Mouse (Mus musculus) limb, embryonic 12.5 days (tissue): ENCODE data around the gene N4bp2l1. TPM values are rescaled to one million over a fixed set of nuclear protein-coding genes. Genes with fewer than 3 reads are reported as not detected.

Experiments
- ATAC-seq: fragments of 200-750 bp; cut with Nextera tagmentation; 2 replicates; pipeline ENCODE4 v1.8.0; 2017; ENCODE audit warnings: low read depth, moderate TSS enrichment; ENCODE audit not compliant: insufficient number of reproducible peaks, insufficient read depth, low FRiP score, low TSS enrichment
- H3K27ac ChIP-seq: fragments of 300-500 bp; sonication (generic); 2 replicates; pipeline ENCODE4 v1.5.1; 2016; ENCODE audit warnings: mild to moderate bottlenecking, moderate library complexity
- H3K27me3 ChIP-seq: fragments of 300-500 bp; sonication (generic); 2 replicates; pipeline ENCODE4 v1.6.1; 2016; ENCODE audit warnings: mild to moderate bottlenecking, moderate library complexity
- H3K36me3 ChIP-seq: fragments of 300-500 bp; sonication (generic); 2 replicates; pipeline ENCODE4 v1.6.1; 2016; ENCODE audit warnings: mild to moderate bottlenecking, moderate library complexity
- H3K4me1 ChIP-seq: fragments of 300-500 bp; sonication (generic); replicated peaks from 2 replicates; pipeline ENCODE4 v1.6.1; 2016
- H3K4me2 ChIP-seq: fragments of 300-500 bp; sonication (generic); 2 replicates; pipeline ENCODE4 v1.6.1; 2016; ENCODE audit warnings: mild to moderate bottlenecking, moderate library complexity
- H3K4me3 ChIP-seq: fragments of 300-500 bp; sonication (generic); replicated peaks from 2 replicates; pipeline ENCODE4 v1.5.1; 2016; ENCODE audit warnings: mild to moderate bottlenecking
- H3K9ac ChIP-seq: fragments of 300-500 bp; sonication (generic); replicated peaks from 2 replicates; pipeline ENCODE4 v1.6.1; 2016; ENCODE audit warnings: mild to moderate bottlenecking, moderate library complexity
- H3K9me3 ChIP-seq: fragments of 300-500 bp; sonication (generic); 2 replicates; pipeline ENCODE4 v1.6.1; 2016; ENCODE audit warnings: mild to moderate bottlenecking, moderate library complexity
- WGBS: fragments of 180-500 bp; shearing (Covaris S2); methylation state at CpG from one replicate; pipeline ENCODE4 v1.1.7; 2016; 5-methylcytosine and 5-hydroxymethylcytosine counted together
- polyA plus RNA-seq: library from polyadenylated mRNA; unstranded; fragments of >200 nt; fragmentation: Nextera tagmentation; extraction: Ambion mirVana; gene quantifications from 2 replicates; pipeline ENCODE4 v1.2.1, GENCODE M21; 2016

Gene N4bp2l1
- polyA plus RNA-seq, 1 experiment from 2014 or later, result 5.0 TPM

GRCm38 (mm10) chr5:150559519-150560103, 37.4 kb downstream of the N4bp2l1 start:
- Histone ChIP-seq H3K4me1 (no peaks in the 10 kb centered on the region), H3K9ac (no peak overlapping the region), H3K36me3 (peaks cover 79% of the 10 kb centered on the region), H3K4me2 (no peak overlapping the region), H3K4me3 (no peak overlapping the region), H3K27ac (no peak overlapping the region), H3K9me3 (no peaks in the 10 kb centered on the region), H3K27me3 (no peaks in the 10 kb centered on the region)
- 93% methylated on average over 6 of the region's 6 CpGs for WGBS
- ATAC-seq, result no peak

DNA sequence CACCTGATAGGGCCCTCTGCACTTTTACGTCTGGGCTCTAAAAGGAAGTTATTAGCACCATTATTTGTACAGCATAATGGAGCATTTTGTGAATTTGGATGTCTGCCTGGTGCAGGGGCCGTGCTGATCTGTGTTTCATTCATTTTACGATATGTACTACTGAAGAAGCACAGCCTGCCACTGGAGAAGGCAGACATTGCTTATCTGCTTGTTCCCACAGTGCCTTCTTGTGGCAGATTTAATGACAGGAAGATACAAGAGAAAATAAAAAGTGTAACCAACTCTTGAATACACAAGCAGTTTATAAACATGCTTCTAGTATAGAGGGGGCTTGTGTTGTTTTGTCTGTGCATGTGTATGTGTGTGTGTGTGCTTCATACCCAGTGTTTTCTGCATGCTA, 45.4 kb downstream of the N4bp2l1 start:
- Histone ChIP-seq H3K4me2 (no peak overlapping the region), H3K27me3 (no peaks in the 10 kb centered on the region), H3K4me1 (no peaks in the 10 kb centered on the region), H3K27ac (no peak overlapping the region), H3K9me3 (no peaks in the 10 kb centered on the region), H3K36me3 (peaks cover 61% of the 10 kb centered on the region), H3K4me3 (no peak overlapping the region), H3K9ac (no peak overlapping the region)
- 60% methylated on average over 3 of the region's 3 CpGs for WGBS
- no peak for ATAC-seq

DNA sequence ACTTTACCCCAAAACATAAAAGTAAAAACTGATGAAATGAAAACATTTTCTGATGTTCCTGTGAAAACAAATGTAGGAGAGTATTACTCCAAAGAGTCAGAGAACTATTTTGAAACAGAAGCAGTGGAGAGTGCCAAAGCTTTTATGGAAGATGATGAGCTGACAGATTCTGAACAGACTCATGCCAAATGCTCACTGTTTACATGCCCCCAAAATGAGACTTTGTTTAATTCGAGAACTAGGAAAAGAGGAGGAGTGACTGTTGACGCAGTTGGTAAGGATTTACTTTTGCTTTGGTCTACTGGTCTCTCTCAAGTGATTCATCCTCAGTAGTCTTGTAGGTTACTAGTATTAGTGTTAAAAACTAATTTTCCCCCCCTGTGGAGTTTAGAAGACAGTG, 53.8 kb downstream of the N4bp2l1 start:
- Histone ChIP-seq H3K9ac (no peak overlapping the region), H3K27ac (no peak overlapping the region), H3K9me3 (peaks cover 10% of the 10 kb centered on the region), H3K4me2 (no peak overlapping the region), H3K4me3 (no peak overlapping the region), H3K27me3 (no peaks in the 10 kb centered on the region), H3K4me1 (no peaks in the 10 kb centered on the region), H3K36me3 (peaks cover 28% of the 10 kb centered on the region)
- ATAC-seq, result no peak
- WGBS, result 93% methylated on average over 2 of the region's 2 CpGs

DNA sequence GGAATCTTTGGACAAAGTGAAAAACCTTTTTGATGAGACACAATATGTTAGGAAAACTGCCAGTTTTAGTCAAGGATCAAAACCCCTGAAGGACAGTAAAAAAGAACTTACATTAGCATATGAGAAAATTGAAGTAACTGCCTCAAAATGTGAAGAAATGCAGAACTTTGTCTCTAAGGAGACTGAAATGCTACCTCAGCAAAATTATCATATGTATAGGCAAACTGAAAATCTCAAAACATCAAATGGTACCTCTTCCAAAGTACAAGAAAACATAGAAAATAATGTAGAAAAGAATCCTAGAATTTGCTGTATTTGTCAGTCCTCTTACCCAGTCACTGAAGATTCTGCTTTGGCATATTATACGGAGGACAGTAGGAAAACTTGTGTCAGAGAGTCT, 55.7 kb downstream of the N4bp2l1 start:
- Histone ChIP-seq H3K4me1 (no peaks in the 10 kb centered on the region), H3K9ac (no peak overlapping the region), H3K4me2 (no peak overlapping the region), H3K27ac (no peak overlapping the region), H3K4me3 (no peak overlapping the region), H3K27me3 (no peaks in the 10 kb centered on the region), H3K36me3 (peaks cover 43% of the 10 kb centered on the region), H3K9me3 (peaks cover 10% of the 10 kb centered on the region)
- ATAC-seq, result no peak
- WGBS, result 96% methylated on average over 1 of the region's 1 CpGs

GRCm38 (mm10) chr5:150525239-150525638, 71.7 kb downstream of the N4bp2l1 start:
- Histone ChIP-seq H3K27me3 (no peaks in the 10 kb centered on the region), H3K36me3 (peaks cover 11% of the 10 kb centered on the region), H3K27ac (no peak overlapping the region), H3K4me2 (no peak overlapping the region), H3K9me3 (no peaks in the 10 kb centered on the region), H3K4me1 (peaks cover 7% of the 10 kb centered on the region), H3K9ac (no peak overlapping the region), H3K4me3 (no peak overlapping the region)
- no peak for ATAC-seq
- 87% methylated on average over 2 of the region's 2 CpGs for WGBS

- H3K4me2 ChIP-seq, result peak overlapping the region; percentile 70
- H3K27ac ChIP-seq, result peak overlapping the region; percentile 84
- WGBS, result 9% methylated on average over 11 of the region's 11 CpGs
- no peaks in the 10 kb centered on the region for H3K9me3 ChIP-seq
- peak overlapping the region; percentile 76 for H3K4me3 ChIP-seq
- ATAC-seq, result peak; percentile 30; the same call in 1 of the 2 replicates
- H3K9ac ChIP-seq, result peak overlapping the region; percentile 95
- peaks cover 4% of the 10 kb centered on the region; the same call in 1 of the 2 replicates for H3K36me3 ChIP-seq
- no peaks in the 10 kb centered on the region for H3K27me3 ChIP-seq
- peaks cover 7% of the 10 kb centered on the region for H3K4me1 ChIP-seq
Observed at GRCm38 (mm10) chr5:150522867-150523234, 74.1 kb downstream of the N4bp2l1 start.

GRCm38 (mm10) chr5:150521937-150522866, 74.8 kb downstream of the N4bp2l1 start, which contains the start of gene Brca2:
Brca2 (plus strand) TSS chr5:150522630.
- Histone ChIP-seq H3K9ac (peak within 1 kb of the TSS; percentile 95), H3K27me3 (no peaks in the 10 kb centered on the region), H3K36me3 (peaks cover 4% of the 10 kb centered on the region; the same call in 1 of the 2 replicates), H3K4me3 (peak within 1 kb of the TSS; percentile 76), H3K4me1 (peaks cover 7% of the 10 kb centered on the region), H3K4me2 (peak within 1 kb of the TSS; percentile 70), H3K27ac (peak within 1 kb of the TSS; percentile 84), H3K9me3 (no peaks in the 10 kb centered on the region)
- WGBS, result 7% methylated on average over 60 of the region's 63 CpGs
- ATAC-seq, result peak; percentile 89

Other genes with a start within 250 kb of the N4bp2l1 start
- not detected in 2 replicates for gene Zar1l, start 79.0 kb downstream of the N4bp2l1 start, polyA plus RNA-seq
- gene Brca2, start 74.6 kb downstream of the N4bp2l1 start, polyA plus RNA-seq, result 32.0 and 35.1 TPM in 2 replicates
- 51.6 and 53.8 TPM in 2 replicates for gene N4bp2l2, start 69.0 kb upstream of the N4bp2l1 start, polyA plus RNA-seq
- 47.8 and 51.1 TPM in 2 replicates for gene Pds5b, start 76.6 kb upstream of the N4bp2l1 start, polyA plus RNA-seq